Mouse (Mus musculus): ENCODE results near the gene Ctsa. TPM values are rescaled to one million over a fixed set of nuclear protein-coding genes. Genes with fewer than 3 reads are reported as not detected.

Ctsa gene
- polyA plus RNA-seq, 1 experiment from 2014 or later, result 135 TPM

GRCm38 (mm10) chr2:164817206-164817605, 15.5 kb upstream of the Ctsa start:
- Histone ChIP-seq H3K36me3 (ENCODE audit: control insufficient read depth, insufficient read depth, low read length) (0 out of 2 replicates have a peak, but pooled peaks cover 11% of the 10 kb centered on the region), H3K9me3 (ENCODE audit: control insufficient read depth, low read length) (no peaks in the 10 kb centered on the region), H3K27ac (ENCODE audit: low read depth, low read length) (no peak overlapping the region), H3K4me2 (replicated peaks; ENCODE audit: low read depth, low read length) (no peak overlapping the region), H3K27me3 (ENCODE audit: control insufficient read depth, insufficient read depth, low read length) (no peaks in the 10 kb centered on the region), H3K9ac (ENCODE audit: low read depth, low read length) (no peak overlapping the region), H3K4me3 (ENCODE audit: low read length) (no peak overlapping the region), H3K4me1 (ENCODE audit: control insufficient read depth, insufficient read depth, low read length) (peaks cover 4% of the 10 kb centered on the region; the same call in 1 of the 2 replicates)
- 84% methylated on average over 6 of the region's 6 CpGs for WGBS
- ATAC-seq (ENCODE audit: low FRiP score, low TSS enrichment), result no peak

- 60% methylated on average over 5 of the region's 5 CpGs for WGBS
- H3K27ac ChIP-seq (ENCODE audit: low read depth, low read length), result no peak overlapping the region
- ATAC-seq (ENCODE audit: low FRiP score, low TSS enrichment), result no peak; the same call in 1 of the 2 replicates
These were observed 15.0 kb upstream of the Ctsa start for GRCm38 (mm10) chr2:164817703-164818102.

GRCm38 (mm10) chr2:164821060-164821459, 11.6 kb upstream of the Ctsa start:
- no peak overlapping the region for H3K4me2 ChIP-seq (replicated peaks; ENCODE audit: low read depth, low read length)

More at GRCm38 (mm10) chr2:164817703-164818102, 15.0 kb upstream of the Ctsa start:
- peaks cover 7% of the 10 kb centered on the region; the same call in 1 of the 2 replicates for H3K4me1 ChIP-seq (ENCODE audit: control insufficient read depth, insufficient read depth, low read length)
- H3K27me3 ChIP-seq (ENCODE audit: control insufficient read depth, insufficient read depth, low read length), result no peaks in the 10 kb centered on the region
- 0 out of 2 replicates have a peak, but pooled peaks cover 11% of the 10 kb centered on the region for H3K36me3 ChIP-seq (ENCODE audit: control insufficient read depth, insufficient read depth, low read length)
- H3K9me3 ChIP-seq (ENCODE audit: control insufficient read depth, low read length), result no peaks in the 10 kb centered on the region
- H3K4me3 ChIP-seq (ENCODE audit: low read length), result no peak overlapping the region
- no peak overlapping the region for H3K4me2 ChIP-seq (replicated peaks; ENCODE audit: low read depth, low read length)
- no peak overlapping the region for H3K9ac ChIP-seq (ENCODE audit: low read depth, low read length)

GRCm38 (mm10) chr2:164822636-164823165, 10.0 kb upstream of the Ctsa start, which contains the start of gene Zswim1:
Gene Zswim1, plus strand, starts transcription at chr2:164822686.
- H3K4me3 ChIP-seq (ENCODE audit: low read length), result peak within 1 kb of the TSS; percentile 93
- H3K4me1 ChIP-seq (ENCODE audit: control insufficient read depth, insufficient read depth, low read length), result peaks cover 8% of the 10 kb centered on the region
- H3K4me2 ChIP-seq (replicated peaks; ENCODE audit: low read depth, low read length), result peak within 1 kb of the TSS; percentile 51
- H3K27ac ChIP-seq (ENCODE audit: low read depth, low read length), result peak within 1 kb of the TSS; percentile 76; the same call in 1 of the 2 replicates
- ATAC-seq (ENCODE audit: low FRiP score, low TSS enrichment), result peak; percentile 99
- no peaks in the 10 kb centered on the region for H3K9me3 ChIP-seq (ENCODE audit: control insufficient read depth, low read length)
- H3K27me3 ChIP-seq (ENCODE audit: control insufficient read depth, insufficient read depth, low read length), result no peaks in the 10 kb centered on the region
- H3K36me3 ChIP-seq (ENCODE audit: control insufficient read depth, insufficient read depth, low read length), result peaks cover 43% of the 10 kb centered on the region
- under 1% methylated on average over 32 of the region's 32 CpGs for WGBS
- peak within 1 kb of the TSS; percentile 72 for H3K9ac ChIP-seq (ENCODE audit: low read depth, low read length)

More at GRCm38 (mm10) chr2:164821060-164821459, 11.6 kb upstream of the Ctsa start:
- Histone ChIP-seq H3K4me1 (ENCODE audit: control insufficient read depth, insufficient read depth, low read length) (peaks cover 12% of the 10 kb centered on the region), H3K36me3 (ENCODE audit: control insufficient read depth, insufficient read depth, low read length) (peaks cover 27% of the 10 kb centered on the region), H3K9ac (ENCODE audit: low read depth, low read length) (no peak overlapping the region), H3K27ac (ENCODE audit: low read depth, low read length) (no peak overlapping the region), H3K27me3 (ENCODE audit: control insufficient read depth, insufficient read depth, low read length) (no peaks in the 10 kb centered on the region), H3K9me3 (ENCODE audit: control insufficient read depth, low read length) (no peaks in the 10 kb centered on the region), H3K4me3 (ENCODE audit: low read length) (no peak overlapping the region)
- ATAC-seq (ENCODE audit: low FRiP score, low TSS enrichment), result no peak
- 80% methylated on average over 6 of the region's 6 CpGs for WGBS

GRCm38 (mm10) chr2:164823181-164823585, 9.5 kb upstream of the Ctsa start:
- H3K9ac ChIP-seq (ENCODE audit: low read depth, low read length), result peak overlapping the region; percentile 72
- 1% methylated on average over 10 of the region's 10 CpGs for WGBS
- ATAC-seq (ENCODE audit: low FRiP score, low TSS enrichment), result peak; percentile 63
- H3K4me1 ChIP-seq (ENCODE audit: control insufficient read depth, insufficient read depth, low read length), result peaks cover 8% of the 10 kb centered on the region
- H3K36me3 ChIP-seq (ENCODE audit: control insufficient read depth, insufficient read depth, low read length), result peaks cover 45% of the 10 kb centered on the region
- H3K4me2 ChIP-seq (replicated peaks; ENCODE audit: low read depth, low read length), result peak overlapping the region; percentile 51
- H3K27ac ChIP-seq (ENCODE audit: low read depth, low read length), result peak overlapping the region; percentile 76; the same call in 1 of the 2 replicates
- H3K27me3 ChIP-seq (ENCODE audit: control insufficient read depth, insufficient read depth, low read length), result no peaks in the 10 kb centered on the region
- H3K4me3 ChIP-seq (ENCODE audit: low read length), result peak overlapping the region; percentile 93
- H3K9me3 ChIP-seq (ENCODE audit: control insufficient read depth, low read length), result no peaks in the 10 kb centered on the region

GRCm38 (mm10) chr2:164823969-164824368, 8.7 kb upstream of the Ctsa start:
- no peaks in the 10 kb centered on the region for H3K9me3 ChIP-seq (ENCODE audit: control insufficient read depth, low read length)
- peaks cover 48% of the 10 kb centered on the region for H3K36me3 ChIP-seq (ENCODE audit: control insufficient read depth, insufficient read depth, low read length)
- no peak overlapping the region for H3K27ac ChIP-seq (ENCODE audit: low read depth, low read length)
- H3K4me1 ChIP-seq (ENCODE audit: control insufficient read depth, insufficient read depth, low read length), result peaks cover 8% of the 10 kb centered on the region
- no peak for ATAC-seq (ENCODE audit: low FRiP score, low TSS enrichment)
- H3K9ac ChIP-seq (ENCODE audit: low read depth, low read length), result no peak overlapping the region
- H3K4me3 ChIP-seq (ENCODE audit: low read length), result peak overlapping the region; percentile 93
- no peaks in the 10 kb centered on the region for H3K27me3 ChIP-seq (ENCODE audit: control insufficient read depth, insufficient read depth, low read length)
- 97% methylated on average over 4 of the region's 4 CpGs for WGBS
- H3K4me2 ChIP-seq (replicated peaks; ENCODE audit: low read depth, low read length), result peak overlapping the region; percentile 51; the same call in 1 of the 2 replicates

GRCm38 (mm10) chr2:164825521-164825920, 7.2 kb upstream of the Ctsa start:
- WGBS, result 97% methylated on average over 17 of the region's 17 CpGs

GRCm38 (mm10) chr2:164827146-164827850, 5.4 kb upstream of the Ctsa start:
- ATAC-seq (ENCODE audit: low FRiP score, low TSS enrichment), result no peak
- Histone ChIP-seq H3K4me2 (replicated peaks; ENCODE audit: low read depth, low read length) (no peak overlapping the region), H3K27ac (ENCODE audit: low read depth, low read length) (no peak overlapping the region), H3K4me1 (ENCODE audit: control insufficient read depth, insufficient read depth, low read length) (peaks cover 9% of the 10 kb centered on the region), H3K9me3 (ENCODE audit: control insufficient read depth, low read length) (no peaks in the 10 kb centered on the region), H3K36me3 (ENCODE audit: control insufficient read depth, insufficient read depth, low read length) (peaks cover 38% of the 10 kb centered on the region), H3K9ac (ENCODE audit: low read depth, low read length) (no peak overlapping the region), H3K27me3 (ENCODE audit: control insufficient read depth, insufficient read depth, low read length) (no peaks in the 10 kb centered on the region), H3K4me3 (ENCODE audit: low read length) (no peak overlapping the region)
- 93% methylated on average over 16 of the region's 16 CpGs for WGBS

More at GRCm38 (mm10) chr2:164825521-164825920, 7.2 kb upstream of the Ctsa start:
- Histone ChIP-seq H3K4me2 (replicated peaks; ENCODE audit: low read depth, low read length) (no peak overlapping the region), H3K4me3 (ENCODE audit: low read length) (no peak overlapping the region), H3K9ac (ENCODE audit: low read depth, low read length) (no peak overlapping the region), H3K36me3 (ENCODE audit: control insufficient read depth, insufficient read depth, low read length) (peaks cover 47% of the 10 kb centered on the region), H3K27ac (ENCODE audit: low read depth, low read length) (no peak overlapping the region), H3K27me3 (ENCODE audit: control insufficient read depth, insufficient read depth, low read length) (no peaks in the 10 kb centered on the region), H3K9me3 (ENCODE audit: control insufficient read depth, low read length) (no peaks in the 10 kb centered on the region), H3K4me1 (ENCODE audit: control insufficient read depth, insufficient read depth, low read length) (peaks cover 8% of the 10 kb centered on the region)
- ATAC-seq (ENCODE audit: low FRiP score, low TSS enrichment), result no peak

GRCm38 (mm10) chr2:164828437-164828836, 4.2 kb upstream of the Ctsa start, which contains the start of gene Spata25:
Gene Spata25, minus strand, starts transcription at chr2:164828537.
- no peaks in the 10 kb centered on the region for H3K9me3 ChIP-seq (ENCODE audit: control insufficient read depth, low read length)
- H3K4me2 ChIP-seq (replicated peaks; ENCODE audit: low read depth, low read length), result no peak within 1 kb of the TSS
- WGBS, result 87% methylated on average over 6 of the region's 6 CpGs
- peaks cover 38% of the 10 kb centered on the region for H3K36me3 ChIP-seq (ENCODE audit: control insufficient read depth, insufficient read depth, low read length)
- H3K4me3 ChIP-seq (ENCODE audit: low read length), result no peak within 1 kb of the TSS
- no peak for ATAC-seq (ENCODE audit: low FRiP score, low TSS enrichment)
- H3K9ac ChIP-seq (ENCODE audit: low read depth, low read length), result no peak within 1 kb of the TSS
- peaks cover 10% of the 10 kb centered on the region for H3K4me1 ChIP-seq (ENCODE audit: control insufficient read depth, insufficient read depth, low read length)
- no peak within 1 kb of the TSS for H3K27ac ChIP-seq (ENCODE audit: low read depth, low read length)
- no peaks in the 10 kb centered on the region for H3K27me3 ChIP-seq (ENCODE audit: control insufficient read depth, insufficient read depth, low read length)
